Mouse (Mus musculus) heart, adult 18-20 months (tissue): ENCODE measurements around the gene Gm17571. TPM values are rescaled to one million over a fixed set of nuclear protein-coding genes. Genes with fewer than 3 reads are reported as not detected.

Experiments
- DNase-seq, 2 experiments: peaks; one replicate each; pipeline ENCODE4 v3.0.0; 2021 to 2022; ENCODE audit warnings: mixed read lengths in 1 of 2
- long read RNA-seq, 2 experiments: library from polyadenylated mRNA; stranded (forward); transcript quantifications; one replicate each; pipeline ENCODE4 v2.0.0; 2021
- total RNA-seq, 2 experiments: library from RNA; stranded (reverse); gene quantifications; 2 replicates each; pipeline ENCODE4 v1.2.3; 2021

Gm17571 gene
- not detected for total RNA-seq
- long read RNA-seq, experiment 1, result 0 reads
- long read RNA-seq, experiment 2, result 0 reads

- DNase-seq, result no peak
These were observed at the start of gene Gm17571 for GRCm38 (mm10) chr9:13446703-13447285. Gm17571 (minus strand) TSS chr9:13446753.

- DNase-seq, result no peak
These were observed 49.0 kb upstream of the Gm17571 start for GRCm38 (mm10) chr9:13495530-13495929.

DNA sequence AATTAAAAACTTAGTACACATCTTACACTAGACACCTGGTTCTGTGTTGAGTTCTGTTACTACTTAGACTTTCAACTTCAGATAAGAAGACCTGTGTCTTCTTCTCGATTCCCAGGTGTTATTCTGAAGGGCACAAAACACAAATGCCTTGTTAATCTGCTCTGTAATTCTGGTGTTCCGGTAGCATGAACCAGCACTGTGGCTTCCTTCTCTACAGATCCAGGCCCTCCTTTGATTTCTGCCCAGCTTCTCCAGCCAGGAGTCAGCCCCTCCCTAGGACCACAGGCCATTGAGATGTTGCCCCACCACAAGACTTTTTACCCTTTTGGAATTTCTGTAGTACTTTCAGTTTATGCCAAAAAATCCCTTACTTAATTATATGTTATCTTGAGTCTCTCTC is 47.2 kb upstream of the Gm17571 start:
- DNase-seq, result no peak

GRCm38 (mm10) chr9:13492807-13493206 is 46.3 kb upstream of the Gm17571 start:
- DNase-seq, result no peak

DNA sequence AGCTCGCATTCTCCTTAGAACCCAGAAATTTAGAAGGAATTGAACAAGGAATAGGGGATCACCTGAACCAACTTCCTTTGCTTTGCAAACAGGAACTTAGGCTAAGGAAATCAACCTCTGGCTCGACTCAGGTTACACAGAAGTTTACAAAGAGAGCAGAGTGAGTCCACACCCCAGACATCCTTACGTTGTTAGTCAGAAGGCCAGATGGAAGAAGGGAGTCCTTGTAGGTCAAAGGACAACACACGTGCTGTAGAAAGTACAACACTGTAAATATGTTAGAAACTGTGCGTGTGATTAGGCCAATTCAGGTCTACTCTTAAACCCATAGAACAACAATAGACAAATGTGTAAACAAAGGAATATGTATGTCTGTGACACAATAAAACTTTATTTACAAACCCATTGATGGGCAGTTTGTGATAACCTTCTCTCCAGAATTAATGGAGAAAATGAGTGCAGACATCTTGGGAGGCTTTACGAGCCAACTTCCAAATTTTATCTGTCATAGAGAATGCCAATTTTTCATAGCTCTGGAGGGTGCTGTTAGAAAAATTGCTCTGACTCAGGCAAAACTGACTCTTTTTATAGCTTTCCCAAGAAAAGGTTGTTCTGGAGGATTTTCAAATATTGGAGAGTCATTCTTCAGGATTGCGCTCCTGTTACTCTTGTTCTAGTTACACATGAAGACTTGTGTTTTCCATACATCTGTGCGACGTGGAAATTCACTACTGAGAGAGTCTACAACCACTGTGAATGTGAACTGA is 45.5 kb upstream of the Gm17571 start:
- DNase-seq, result no peak

DNA sequence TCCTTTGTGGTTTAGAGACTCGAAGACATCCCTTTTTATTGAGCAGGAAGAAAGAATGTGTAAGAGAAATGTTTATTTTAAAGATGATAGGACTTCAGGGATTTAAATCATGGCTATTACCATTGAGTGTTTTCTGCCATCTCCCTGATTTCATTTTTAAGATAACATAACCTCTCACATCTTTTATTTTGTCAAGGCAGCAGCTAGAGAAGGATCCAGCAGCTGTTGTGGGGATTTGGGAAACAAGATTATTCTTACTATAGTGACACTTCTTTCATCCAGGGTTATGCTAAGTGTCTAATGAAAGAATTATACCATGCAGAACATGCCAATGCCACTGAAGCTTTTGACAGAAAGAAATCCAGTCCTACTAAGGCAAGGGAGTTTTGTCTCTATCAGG is 44.6 kb upstream of the Gm17571 start:
- DNase-seq, result no peak

DNA sequence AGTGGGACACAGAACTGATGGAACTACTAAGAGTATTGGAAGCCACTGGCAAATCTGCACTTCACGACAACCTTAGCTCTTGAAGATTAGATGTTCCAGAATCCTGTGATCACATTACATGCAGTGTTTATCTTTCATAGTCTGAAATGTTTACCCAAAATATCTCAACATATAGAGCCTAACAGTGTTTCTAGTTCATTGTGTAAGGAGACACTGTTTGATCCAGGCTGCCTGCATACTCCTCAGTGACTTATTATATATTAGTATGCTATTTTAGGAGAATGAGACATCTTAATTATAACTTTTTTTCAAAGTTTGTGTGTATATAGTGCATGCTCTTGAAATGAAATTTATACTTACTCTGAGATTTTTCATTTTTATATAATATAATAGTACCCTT is 39.4 kb upstream of the Gm17571 start:
- no peak for DNase-seq

GRCm38 (mm10) chr9:13484267-13485240 is 38.0 kb upstream of the Gm17571 start:
- no peak for DNase-seq

DNA sequence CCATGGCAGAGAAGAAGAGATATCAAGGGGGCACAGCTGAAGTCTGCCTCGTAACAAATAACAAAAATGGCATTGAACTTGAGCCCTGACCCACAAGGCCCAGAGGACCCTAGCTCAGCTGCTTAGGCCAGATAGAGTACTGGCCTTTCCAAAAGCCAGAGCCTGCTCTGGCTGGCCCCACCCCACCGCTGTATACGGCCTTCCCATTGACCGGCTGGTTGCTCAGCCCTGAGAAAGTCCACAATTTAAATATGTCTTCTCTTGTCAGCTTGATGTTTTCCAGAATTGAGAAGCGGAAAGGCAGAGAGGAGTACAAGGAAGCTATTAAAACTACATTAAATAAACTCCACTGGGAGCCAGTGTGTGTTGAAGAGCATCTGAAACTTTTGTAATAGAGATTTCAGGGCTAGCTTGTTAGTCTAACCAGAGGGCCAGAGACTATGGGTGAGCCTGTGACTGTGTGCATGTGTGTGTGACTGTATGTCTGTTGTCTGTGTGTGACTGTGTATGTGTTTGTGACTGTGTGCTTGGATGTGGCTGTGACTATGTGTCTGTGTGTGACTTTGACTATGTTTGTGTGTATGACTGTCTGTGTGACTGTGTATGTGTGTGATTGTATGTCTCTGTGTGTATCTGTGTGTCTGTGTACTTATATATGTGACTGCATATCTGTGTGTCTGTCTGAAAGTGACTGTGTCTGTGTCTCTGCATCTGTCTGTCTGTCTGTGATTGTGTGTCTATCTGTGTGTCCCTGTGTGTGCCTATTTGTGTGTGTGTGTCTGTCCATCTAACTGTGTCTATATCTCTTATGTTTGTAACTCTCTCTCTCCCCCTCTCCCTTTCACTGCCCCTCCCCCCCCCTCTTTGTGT is 36.9 kb upstream of the Gm17571 start:
- no peak for DNase-seq

DNA sequence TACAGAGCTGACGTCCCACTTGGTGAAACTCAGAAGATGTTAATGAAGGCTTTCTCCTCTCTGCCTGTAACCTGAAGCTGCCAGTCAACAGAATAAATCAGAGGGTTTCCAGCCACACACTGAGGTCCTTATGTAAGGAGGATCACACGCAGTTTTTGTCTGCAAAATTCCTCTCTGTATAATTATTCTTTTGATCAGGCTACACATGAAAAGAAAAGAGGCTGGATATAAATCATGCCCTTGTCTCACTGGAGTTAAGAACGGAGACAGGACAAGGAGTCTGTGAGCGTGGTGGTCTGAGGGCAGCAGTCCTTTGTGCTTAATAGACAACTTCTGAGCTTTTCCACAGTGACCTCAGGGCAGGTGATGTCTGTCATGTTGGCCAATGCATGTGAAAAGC is 32.7 kb upstream of the Gm17571 start:
- no peak for DNase-seq

DNA sequence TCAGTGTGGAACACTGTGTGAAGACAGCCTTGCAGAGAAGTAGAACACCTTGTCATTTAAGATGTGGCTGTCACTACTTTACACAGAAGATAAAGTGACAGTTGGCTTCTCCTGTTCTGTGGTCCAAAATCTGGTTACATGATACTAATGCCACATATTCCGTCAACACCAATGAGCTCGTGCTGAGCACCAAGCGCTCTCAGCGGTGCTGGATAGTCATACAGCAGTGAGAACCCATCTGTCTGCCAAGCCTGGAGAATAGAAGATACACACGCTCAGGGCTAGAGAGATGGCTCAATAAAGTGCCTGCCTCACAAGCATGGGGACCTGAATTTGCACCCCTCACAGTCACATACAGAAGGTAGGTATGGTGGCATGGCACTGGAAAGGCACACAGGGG is 28.4 kb upstream of the Gm17571 start:
- DNase-seq, result no peak

GRCm38 (mm10) chr9:13470013-13470412 is 23.5 kb upstream of the Gm17571 start:
- DNase-seq, result peak; percentile 62 to 75

DNA sequence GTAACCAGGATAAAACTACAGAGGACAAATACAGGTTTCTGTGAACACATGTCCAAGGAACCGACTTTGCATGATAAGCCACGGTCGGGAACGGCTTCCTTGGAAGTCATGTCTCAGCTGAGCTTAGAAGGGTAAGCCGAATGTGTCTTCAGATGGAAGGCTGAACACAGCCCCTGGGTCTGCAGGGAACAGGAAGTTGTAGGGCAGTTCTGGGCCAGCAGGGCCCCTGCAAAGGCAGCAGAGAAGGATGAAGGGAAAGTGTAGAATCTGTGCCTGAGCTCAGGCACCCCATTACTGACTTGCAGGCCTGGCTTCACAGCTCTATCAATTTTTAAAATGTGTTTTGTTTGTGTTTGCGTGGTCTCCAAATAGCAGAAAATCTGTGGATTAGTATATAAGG is 22.2 kb upstream of the Gm17571 start:
- peak in 1 of 2 experiments; percentile 37 for DNase-seq

DNA sequence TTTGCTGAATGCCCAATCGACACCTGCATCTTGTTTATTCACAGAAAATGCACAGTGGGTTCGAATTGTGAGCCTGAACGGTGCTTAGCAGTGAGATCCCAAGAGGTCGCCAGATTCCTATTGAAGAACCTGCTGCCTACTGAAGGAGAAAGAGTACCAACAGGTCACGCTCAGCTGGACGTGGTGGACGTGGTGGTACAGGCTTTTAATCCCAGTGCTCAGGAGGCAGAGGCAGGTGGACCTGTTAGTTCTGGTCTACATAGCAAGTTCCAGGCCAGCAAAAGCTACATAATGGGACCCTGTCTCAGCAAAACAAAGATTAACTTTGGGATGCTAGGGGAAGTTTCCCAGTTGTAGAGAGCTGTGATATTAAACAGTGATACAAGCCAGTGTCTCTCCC is 21.2 kb upstream of the Gm17571 start:
- DNase-seq, result no peak

GRCm38 (mm10) chr9:13466816-13467215 is 20.3 kb upstream of the Gm17571 start:
- DNase-seq, result no peak

DNA sequence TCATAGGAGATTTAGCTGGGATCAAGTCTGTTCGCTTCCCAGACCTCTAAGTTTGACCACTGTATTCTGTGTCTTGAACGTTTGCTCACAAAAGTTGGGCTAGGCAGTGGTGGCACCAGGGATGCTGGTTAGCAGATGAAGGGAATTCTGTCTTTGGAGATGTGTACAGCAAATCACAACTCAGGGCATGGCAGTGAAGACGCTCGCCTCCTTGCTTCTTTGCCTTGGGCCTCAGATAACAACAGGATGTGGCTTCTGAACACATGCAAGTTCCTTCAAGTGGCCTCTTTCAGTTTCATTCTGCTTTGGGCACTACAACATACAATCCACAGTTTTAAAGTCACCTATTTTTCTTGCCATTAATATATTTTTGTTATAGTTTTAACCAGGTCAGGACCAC is 19.8 kb upstream of the Gm17571 start:
- DNase-seq, result peak; percentile 51 to 58

- no peak for DNase-seq
These were observed 18.9 kb upstream of the Gm17571 start for GRCm38 (mm10) chr9:13465358-13466020.

DNA sequence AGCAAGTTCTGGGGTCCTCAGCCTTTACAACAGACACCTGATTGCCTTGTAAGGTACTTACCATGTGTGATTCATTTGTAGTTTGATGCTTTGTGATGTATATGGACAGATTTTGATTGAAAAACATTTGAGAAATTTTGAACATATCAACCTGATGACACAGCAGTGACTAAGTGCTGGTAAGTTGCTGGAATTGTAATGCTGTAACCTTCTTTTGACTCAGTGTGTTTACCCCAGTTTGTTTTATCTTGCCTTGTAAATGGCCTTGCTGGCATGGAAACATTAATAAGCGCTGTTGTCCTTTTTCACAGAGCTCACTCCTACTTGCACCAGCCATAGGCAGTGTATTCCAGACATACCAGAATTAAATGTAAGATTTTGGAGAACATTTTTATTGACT is 14.4 kb upstream of the Gm17571 start:
- no peak for DNase-seq

GRCm38 (mm10) chr9:13460012-13460411 is 13.5 kb upstream of the Gm17571 start:
- DNase-seq, result no peak

GRCm38 (mm10) chr9:13459371-13459770 is 12.8 kb upstream of the Gm17571 start:
- DNase-seq, result no peak

- DNase-seq, result no peak
These were observed 11.2 kb upstream of the Gm17571 start for GRCm38 (mm10) chr9:13457774-13458173.
